Mouse (Mus musculus): ENCODE results near the gene Malrd1.

GRCm38 (mm10) chr2:16113333-16113732, 587.1 kb downstream of the Malrd1 start:
- TF ChIP-seq CTCF (IDR thresholded peaks at IDR 0.05; ENCODE audit: low read depth), result no peak
- no peak for TF ChIP-seq EP300 (IDR thresholded peaks at IDR 0.05; ENCODE audit: low read depth)

Data from liver, postnatal 0 days (tissue).